Mouse (Mus musculus) MEL (cell line): ENCODE data around the gene 1600002K03Rik. TPM values are rescaled to one million over a fixed set of nuclear protein-coding genes. Genes with fewer than 3 reads are reported as not detected.

Source experiments
- DNase-seq: peaks from one replicate; pipeline ENCODE4 v3.0.0; 2011; ENCODE audit warnings: low read depth, low spot score
- H3K27ac ChIP-seq: 2 replicates; pipeline ENCODE4 v1.5.1; 2012; ENCODE audit warnings: low read depth, mild to moderate bottlenecking, control low read depth, low read length, moderate library complexity; ENCODE audit not compliant: control insufficient read depth
- H3K27me3 ChIP-seq, 2 experiments: fragments of 150-350 bp in 1 of 2; sonication (generic) in 1 of 2; 2 replicates each; pipeline ENCODE4 v1.6.1; 2012; ENCODE audit warnings: low read length in 2 of 2, mild to moderate bottlenecking in 2 of 2, improper control_type of control experiment in 1 of 2, moderate library complexity in 1 of 2; ENCODE audit not compliant: insufficient read depth in 2 of 2, control insufficient read depth in 1 of 2
- H3K36me3 ChIP-seq, 2 experiments: 2 replicates each; pipeline ENCODE4 v1.6.1; 2012 to 2014; ENCODE audit warnings: low read length in 2 of 2, improper control_type of control experiment in 1 of 2, inconsistent platforms in 1 of 2, mild to moderate bottlenecking in 1 of 2; ENCODE audit not compliant: insufficient read depth in 2 of 2, control insufficient read depth in 1 of 2
- H3K4me1 ChIP-seq, 2 experiments: fragments of 150-350 bp in 1 of 2; sonication (generic) in 1 of 2; 2 replicates each; pipeline ENCODE4 v1.6.1; 2012; ENCODE audit warnings: low read length in 2 of 2, improper control_type of control experiment in 1 of 2, mild to moderate bottlenecking in 1 of 2; ENCODE audit not compliant: insufficient read depth in 2 of 2, control insufficient read depth in 1 of 2
- H3K4me3 ChIP-seq, 2 experiments: fragments of 150-350 bp in 1 of 2; sonication (generic) in 1 of 2; 2 replicates each; pipeline ENCODE4 v1.5.1; 2012; ENCODE audit warnings: low read depth in 2 of 2, low read length in 2 of 2, mild to moderate bottlenecking in 2 of 2, moderate library complexity in 2 of 2, control low read depth in 1 of 2, improper control_type of control experiment in 1 of 2; ENCODE audit not compliant: control insufficient read depth in 1 of 2, insufficient read depth in 1 of 2
- H3K79me2 ChIP-seq: 2 replicates; pipeline ENCODE4 v1.6.1; 2012; ENCODE audit warnings: mild to moderate bottlenecking, low read length, moderate library complexity; ENCODE audit not compliant: control insufficient read depth, poor library complexity, insufficient read depth
- H3K9ac ChIP-seq: 2 replicates; pipeline ENCODE4 v1.6.1; 2012; ENCODE audit warnings: low read depth, mild to moderate bottlenecking, control low read depth, low read length, moderate library complexity; ENCODE audit not compliant: control insufficient read depth, poor library complexity, severe bottlenecking
- H3K9me3 ChIP-seq: fragments of 150-350 bp; sonication (generic); replicated peaks from 2 replicates; pipeline ENCODE4 v1.6.1; 2012; ENCODE audit warnings: mild to moderate bottlenecking, low read length, improper control_type of control experiment, moderate library complexity; ENCODE audit not compliant: insufficient read depth
- BHLHE40 ChIP-seq: IDR thresholded peaks from 2 replicates; pipeline ENCODE4 v1.6.1; 2012; ENCODE audit warnings: low read depth, mild to moderate bottlenecking, inconsistent platforms, low read length, improper control_type of control experiment, borderline replicate concordance
- CHD1 ChIP-seq: IDR thresholded peaks from 2 replicates; pipeline ENCODE4 v1.6.1; 2012; ENCODE audit warnings: low read depth, mild to moderate bottlenecking, inconsistent platforms, low read length, improper control_type of control experiment
- CTCF ChIP-seq, 3 experiments: IDR thresholded peaks in 2 of 3; conservative IDR thresholded peaks in 1 of 3; 2 replicates each; pipeline ENCODE4 v1.5.1; 2011 to 2012; ENCODE audit warnings: low read length in 3 of 3, low read depth in 2 of 3, mild to moderate bottlenecking in 2 of 3, improper control_type of control experiment in 1 of 3, inconsistent platforms in 1 of 3, mixed read lengths in 1 of 3, moderate library complexity in 1 of 3; ENCODE audit not compliant: control insufficient read depth in 1 of 3, insufficient read depth in 1 of 3, poor library complexity in 1 of 3, severe bottlenecking in 1 of 3
- ELF1 ChIP-seq: IDR thresholded peaks from 2 replicates; pipeline ENCODE4 v1.6.1; 2014; ENCODE audit warnings: low read depth, mild to moderate bottlenecking, inconsistent platforms, low read length, improper control_type of control experiment, moderate library complexity
- EP300 ChIP-seq, 2 experiments: IDR thresholded peaks; 2 replicates each; pipeline ENCODE4 v1.6.1; 2011; ENCODE audit warnings: improper control_type of control experiment in 2 of 2, low read length in 2 of 2, low read depth in 1 of 2, mild to moderate bottlenecking in 1 of 2
- ETS1 ChIP-seq: IDR thresholded peaks from 2 replicates; pipeline ENCODE4 v1.6.1; 2012; ENCODE audit warnings: low read depth, mild to moderate bottlenecking, inconsistent platforms, low read length, improper control_type of control experiment, moderate library complexity
- HCFC1 ChIP-seq: IDR thresholded peaks from 2 replicates; pipeline ENCODE4 v1.6.1; 2012; ENCODE audit warnings: low read depth, mild to moderate bottlenecking, inconsistent platforms, low read length, improper control_type of control experiment, moderate library complexity
- KAT2A ChIP-seq: conservative IDR thresholded peaks from 2 replicates; pipeline ENCODE4 v1.6.1; 2012; ENCODE audit warnings: low read depth, low read length, improper control_type of control experiment, inconsistent platforms
- MAFK ChIP-seq: IDR thresholded peaks from 2 replicates; pipeline ENCODE4 v1.6.1; 2011; ENCODE audit warnings: low read depth, mild to moderate bottlenecking, low read length, improper control_type of control experiment, borderline replicate concordance
- MAX ChIP-seq: IDR thresholded peaks from 2 replicates; pipeline ENCODE4 v1.6.1; 2011; ENCODE audit warnings: low read length, improper control_type of control experiment
- MAZ ChIP-seq: IDR thresholded peaks from 2 replicates; pipeline ENCODE4 v1.6.1; 2012; ENCODE audit warnings: low read depth, mild to moderate bottlenecking, inconsistent platforms, low read length, improper control_type of control experiment
- MEF2A ChIP-seq: IDR thresholded peaks from 2 replicates; pipeline ENCODE4 v1.6.1; 2014; ENCODE audit warnings: low read depth, mild to moderate bottlenecking, inconsistent platforms, low read length, improper control_type of control experiment; ENCODE audit not compliant: poor library complexity, insufficient replicate concordance, severe bottlenecking; ENCODE audit errors: extremely low read depth
- MXI1 ChIP-seq: IDR thresholded peaks from 2 replicates; pipeline ENCODE4 v1.6.1; 2011; ENCODE audit warnings: mild to moderate bottlenecking, low read depth, low read length, improper control_type of control experiment
- MYC ChIP-seq: IDR thresholded peaks from 2 replicates; pipeline ENCODE4 v1.6.1; 2011; ENCODE audit warnings: low read depth, mild to moderate bottlenecking, low read length, improper control_type of control experiment, moderate library complexity
- NRF1 ChIP-seq: IDR thresholded peaks from 2 replicates; pipeline ENCODE4 v1.6.1; 2014; ENCODE audit warnings: low read depth, mild to moderate bottlenecking, inconsistent platforms, low read length, improper control_type of control experiment, moderate library complexity; ENCODE audit not compliant: poor library complexity, insufficient read depth, severe bottlenecking
- POLR2A ChIP-seq, 2 experiments: IDR thresholded peaks; 2 replicates each; pipeline ENCODE4 v1.6.1; 2011 to 2012; ENCODE audit warnings: low read length in 2 of 2, mild to moderate bottlenecking in 2 of 2, control low read depth in 1 of 2, improper control_type of control experiment in 1 of 2, low read depth in 1 of 2, moderate library complexity in 1 of 2; ENCODE audit not compliant: control insufficient read depth in 1 of 2, insufficient read depth in 1 of 2, poor library complexity in 1 of 2
- RAD21 ChIP-seq: IDR thresholded peaks from 2 replicates; pipeline ENCODE4 v1.6.1; 2011; ENCODE audit warnings: mild to moderate bottlenecking, low read depth, low read length, improper control_type of control experiment
- RCOR1 ChIP-seq: IDR thresholded peaks from 2 replicates; pipeline ENCODE4 v1.6.1; 2012; ENCODE audit warnings: low read depth, mild to moderate bottlenecking, inconsistent platforms, low read length, improper control_type of control experiment
- SIN3A ChIP-seq: IDR thresholded peaks from 2 replicates; pipeline ENCODE4 v1.6.1; 2012; ENCODE audit warnings: low read length, improper control_type of control experiment, inconsistent platforms
- SMC3 ChIP-seq: IDR thresholded peaks from 2 replicates; pipeline ENCODE4 v1.6.1; 2011; ENCODE audit warnings: low read depth, low read length, improper control_type of control experiment
- TCF12 ChIP-seq: IDR thresholded peaks from 2 replicates; pipeline ENCODE4 v1.6.1; 2014; ENCODE audit warnings: low read depth, mild to moderate bottlenecking, inconsistent platforms, low read length, improper control_type of control experiment, moderate library complexity
- UBTF ChIP-seq: IDR thresholded peaks from 2 replicates; pipeline ENCODE4 v1.6.1; 2012; ENCODE audit warnings: low read depth, mild to moderate bottlenecking, inconsistent platforms, low read length, improper control_type of control experiment, moderate library complexity, borderline replicate concordance; ENCODE audit not compliant: insufficient read depth
- ZC3H11A ChIP-seq: IDR thresholded peaks from 2 replicates; pipeline ENCODE4 v1.6.1; 2012; ENCODE audit warnings: low read depth, mild to moderate bottlenecking, inconsistent platforms, low read length, improper control_type of control experiment
- ZNF384 ChIP-seq: IDR thresholded peaks from 2 replicates; pipeline ENCODE4 v1.6.1; 2012; ENCODE audit warnings: low read depth, mild to moderate bottlenecking, inconsistent platforms, low read length, improper control_type of control experiment
- polyA plus RNA-seq, 2 experiments: library from polyadenylated mRNA; stranded (reverse) in 1 of 2; unstranded in 1 of 2; fragments of >175 nt in 1 of 2; fragments of >200 nt in 1 of 2; gene quantifications; 2 replicates each; pipeline versions ENCODE4 v1.2.1 to v1.2.4; 2012; ENCODE audit warnings: low replicate concordance in 2 of 2, low read depth in 1 of 2; ENCODE audit not compliant: insufficient read length in 2 of 2, insufficient read depth in 1 of 2, missing spikeins in 1 of 2
- total RNA-seq: library from RNA; depleted of rRNA; stranded (reverse); fragments of 300-350 nt; gene quantifications from 2 replicates; pipeline ENCODE4 v1.2.3, GENCODE M21; 2012

1600002K03Rik gene
- total and polyA plus RNA-seq, 3 experiments, result 11.4 to 16.9 TPM; not detected in 1

- peaks cover 8% of the 10 kb centered on the region; the same call in 1 of the 2 replicates for H3K79me2 ChIP-seq
- no peaks in the 10 kb centered on the region for H3K9me3 ChIP-seq
- peaks cover 4 to 29% of the 10 kb centered on the region in 2 experiments for H3K4me1 ChIP-seq
- H3K27ac ChIP-seq, result peak overlapping the region; percentile 79
- peak overlapping the region; percentile 52 to 57 for H3K4me3 ChIP-seq
- peaks cover 0 to 12% of the 10 kb centered on the region in 2 experiments; a peak in 2 of 4 replicates for H3K36me3 ChIP-seq
- DNase-seq, result peak; percentile 94
- H3K27me3 ChIP-seq, result no peaks in the 10 kb centered on the region
- TF ChIP-seq MAFK (no peak), EP300 (IDR thresholded peaks at IDR 0.05; ENCODE audit: low read depth in 1 of 2, low read length in 2 of 2) (peak in 1 of 2 experiments; percentile 33; a peak in 1 of 4 replicates), MAX (peak; percentile 54; the same call in 1 of the 2 replicates), UBTF (no peak), POLR2A (IDR thresholded peaks at IDR 0.05; ENCODE audit: control insufficient read depth in 1 of 2, insufficient read depth in 1 of 2, low read depth in 1 of 2, low read length in 2 of 2, poor library complexity in 1 of 2) (peak in 1 of 2 experiments; percentile 13; a peak in 2 of 4 replicates), MAZ (peak; percentile 31; the same call in 1 of the 2 replicates), CHD1 (no peak), ELF1 (peak; percentile 36; the same call in 1 of the 2 replicates), TCF12 (peak; percentile 50), ZNF384 (peak; percentile 67), KAT2A (no peak; the same call in 1 of the 2 replicates), RAD21 (peak; percentile 97), NRF1 (0 out of 2 replicates have a peak, but pooled peaks have one; percentile 17), ETS1 (peak; percentile 64; the same call in 1 of the 2 replicates), RCOR1 (0 out of 2 replicates have a peak, but pooled peaks have one; percentile 30), SIN3A (peak; percentile 95), MXI1 (peak; percentile 93), CTCF (IDR thresholded peaks at IDR 0.05 in 2 of 3, conservative IDR thresholded peaks at IDR 0.05 in 1 of 3; ENCODE audit: control insufficient read depth in 1 of 3, insufficient read depth in 1 of 3, low read depth in 2 of 3, low read length in 3 of 3, poor library complexity in 1 of 3, severe bottlenecking in 1 of 3) (peak in 2 of 3 experiments; percentile 98 to 100; a peak in 5 of 6 replicates), SMC3 (peak; percentile 96), MYC (peak; percentile 79), ZC3H11A (peak; percentile 91), HCFC1 (peak; percentile 63), MEF2A (no peak), BHLHE40 (0 out of 2 replicates have a peak, but pooled peaks have one; percentile 61)
- TF ChIP-seq, all 39 proteins: peak for 19
- H3K9ac ChIP-seq, result peak overlapping the region; percentile 66
Observed at GRCm38 (mm10) chr10:80164998-80165344, 7.8 kb upstream of the 1600002K03Rik start.
